In the genomic region with DNA sequence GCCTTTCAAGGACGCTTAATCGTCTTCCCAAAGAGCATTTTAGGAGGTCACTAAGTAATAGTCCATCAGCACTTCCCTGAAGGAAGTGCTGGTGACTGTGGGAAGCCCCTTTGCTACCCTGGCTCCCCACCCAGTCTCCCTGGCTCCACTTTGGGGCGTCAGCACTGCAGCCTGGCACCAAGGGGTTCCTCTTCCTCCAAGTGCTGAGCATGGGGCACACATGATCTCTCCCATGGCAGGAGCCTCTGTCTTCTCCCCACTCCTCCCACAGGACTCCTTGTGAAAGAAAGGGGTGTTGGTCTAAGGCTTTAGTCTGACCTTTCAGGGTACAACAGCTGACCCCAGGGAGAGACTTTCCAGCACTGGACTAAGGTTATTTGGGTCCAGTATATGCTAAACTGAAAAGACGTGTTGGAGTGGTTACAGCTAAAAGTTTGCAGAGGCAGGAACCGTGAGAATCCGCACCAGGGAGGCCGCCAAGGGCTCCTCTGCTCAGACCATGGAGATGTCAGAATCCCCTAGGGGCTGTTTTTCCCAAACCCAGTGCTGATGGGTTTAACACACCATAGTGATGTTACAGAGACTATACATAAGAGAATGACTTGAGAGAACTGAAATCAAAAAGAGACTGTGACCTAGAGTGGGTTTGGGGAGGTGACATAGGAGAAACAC, we compare ENCODE assay signal across 8 mouse cellular contexts.
A peak's percentile ranks its signal among the peaks of the same experiment; 100 is the strongest.
DNase-seq lines count a peak whose midpoint lies in the region; ATAC-seq lines count a peak whose summit lies in the region.

No protein-coding gene starts in this region.

- DNase-seq in kidney, adult 11 months, result peak; percentile 21
- DNase-seq in kidney, postnatal 14 days, result no peak
- DNase-seq in embryonic facial prominence, embryonic 11.5 days (ENCODE audit: low spot score), result no peak
- DNase-seq in heart, embryonic 10.5 days (ENCODE audit: low spot score), result no peak
- DNase-seq in liver, embryonic 11.5 days (ENCODE audit: low spot score), result no peak
- DNase-seq in layer of hippocampus, postnatal 25 days (ENCODE audit: extremely low spot score in 1 of 2, low spot score in 1 of 2), result no peak
- DNase-seq in right cerebral cortex, adult 18-20 months, result no peak

- no peak overlapping the region for H3K4me3 ChIP-seq in embryonic facial prominence, embryonic 11.5 days (ENCODE audit: low read depth, low read length)
- no peak overlapping the region for H3K4me3 ChIP-seq in heart, embryonic 10.5 days
- H3K4me3 ChIP-seq in liver, embryonic 11.5 days (ENCODE audit: low read depth, low read length), result no peak overlapping the region

- WGBS in embryonic facial prominence, embryonic 11.5 days, result 80% methylated on average over 7 of the region's 7 CpGs
- WGBS in heart, embryonic 10.5 days, result 85% methylated on average over 7 of the region's 7 CpGs
- WGBS in liver, embryonic 11.5 days, result 86% methylated on average over 7 of the region's 7 CpGs

- H3K4me2 ChIP-seq in embryonic facial prominence, embryonic 11.5 days (ENCODE audit: low read depth, low read length), result no peak overlapping the region
- no peak overlapping the region for H3K4me2 ChIP-seq in liver, embryonic 11.5 days

- no peaks in the 10 kb centered on the region for H3K27me3 ChIP-seq in embryonic facial prominence, embryonic 11.5 days (ENCODE audit: control insufficient read depth, insufficient read depth, low read length)
- H3K27me3 ChIP-seq in heart, embryonic 10.5 days (ENCODE audit: insufficient read depth, poor library complexity, severe bottlenecking), result no peaks in the 10 kb centered on the region
- no peaks in the 10 kb centered on the region for H3K27me3 ChIP-seq in liver, embryonic 11.5 days (replicated peaks; ENCODE audit: control insufficient read depth, insufficient read depth, low read length)

- H3K36me3 ChIP-seq in embryonic facial prominence, embryonic 11.5 days (replicated peaks; ENCODE audit: control insufficient read depth, insufficient read depth, low read depth, low read length), result no peaks in the 10 kb centered on the region
- H3K36me3 ChIP-seq in heart, embryonic 10.5 days, result peaks cover 16% of the 10 kb centered on the region; the same call in 1 of the 2 replicates
- H3K36me3 ChIP-seq in liver, embryonic 11.5 days (ENCODE audit: control insufficient read depth, insufficient read depth, low read length), result no peaks in the 10 kb centered on the region

- 0 out of 2 replicates have a peak overlapping the region, but pooled peaks have one; percentile 42 for H3K27ac ChIP-seq in embryonic facial prominence, embryonic 11.5 days (replicated peaks; ENCODE audit: low read depth, low read length)
- H3K27ac ChIP-seq in heart, embryonic 10.5 days, result peak overlapping the region; percentile 69; the same call in 1 of the 2 replicates
- H3K27ac ChIP-seq in liver, embryonic 11.5 days (ENCODE audit: low read depth, low read length), result peak overlapping the region; percentile 64; the same call in 1 of the 2 replicates

- ATAC-seq in embryonic facial prominence, embryonic 11.5 days (replicated peaks; ENCODE audit: insufficient number of reproducible peaks, low FRiP score, low TSS enrichment, low read depth), result no peak
- no peak for ATAC-seq in liver, embryonic 11.5 days (replicated peaks; ENCODE audit: low FRiP score)
- ATAC-seq in megakaryocyte-erythroid progenitor cell, adult 5-6 weeks (replicated peaks; ENCODE audit: low FRiP score, low TSS enrichment, poor library complexity, severe bottlenecking), result no peak

- H3K9ac ChIP-seq in embryonic facial prominence, embryonic 11.5 days (replicated peaks; ENCODE audit: low read length), result no peak overlapping the region
- H3K9ac ChIP-seq in liver, embryonic 11.5 days (ENCODE audit: low read depth, low read length), result no peak overlapping the region

- H3K9me3 ChIP-seq in embryonic facial prominence, embryonic 11.5 days (replicated peaks; ENCODE audit: control insufficient read depth, low read length), result no peaks in the 10 kb centered on the region
- no peaks in the 10 kb centered on the region for H3K9me3 ChIP-seq in heart, embryonic 10.5 days
- no peaks in the 10 kb centered on the region for H3K9me3 ChIP-seq in liver, embryonic 11.5 days (ENCODE audit: control insufficient read depth, low read length)

- peaks cover 7% of the 10 kb centered on the region for H3K4me1 ChIP-seq in embryonic facial prominence, embryonic 11.5 days (ENCODE audit: control insufficient read depth, insufficient read depth, low read length)
- peaks cover 57% of the 10 kb centered on the region for H3K4me1 ChIP-seq in heart, embryonic 10.5 days
- peaks cover 29% of the 10 kb centered on the region for H3K4me1 ChIP-seq in liver, embryonic 11.5 days (replicated peaks; ENCODE audit: control insufficient read depth, insufficient read depth, low read length)
